Mouse (Mus musculus) liver, embryonic 14.5 days (tissue): ENCODE measurements around the gene Pfn1.

Experiments used
- CTCF ChIP-seq: IDR thresholded peaks from 2 replicates; pipeline ENCODE4 v1.5.1; 2016; ENCODE audit warnings: antibody characterized with exemption, low read depth, control low read depth
- EP300 ChIP-seq: IDR thresholded peaks from 2 replicates; pipeline ENCODE4 v1.6.1; 2016; ENCODE audit warnings: antibody characterized with exemption, low read depth

GRCm38 (mm10) chr11:70668335-70668770 is 13.9 kb upstream of the Pfn1 start:
- TF ChIP-seq EP300 (no peak), CTCF (no peak)
